Mouse (Mus musculus) neural tube, embryonic 14.5 days (tissue): ENCODE results near the gene Nrip1. TPM values are rescaled to one million over a fixed set of nuclear protein-coding genes. Genes with fewer than 3 reads are reported as not detected.

ENCODE experiments used
- ATAC-seq: fragments of 200-750 bp; cut with Nextera tagmentation; 2 replicates; pipeline ENCODE4 v1.8.0; 2017; ENCODE audit warnings: low read depth, mild to moderate bottlenecking, moderate TSS enrichment, moderate library complexity
- H3K27ac ChIP-seq: fragments of 300-500 bp; sonication (generic); 2 replicates; pipeline ENCODE4 v1.5.1; 2014; ENCODE audit warnings: low read depth, mild to moderate bottlenecking, control low read depth, low read length, moderate library complexity, mixed read lengths
- H3K27me3 ChIP-seq: fragments of 300-500 bp; sonication (generic); 2 replicates; pipeline ENCODE4 v1.6.1; 2014; ENCODE audit warnings: low read length; ENCODE audit not compliant: control insufficient read depth, insufficient read depth
- H3K36me3 ChIP-seq: fragments of 300-500 bp; sonication (generic); 2 replicates; pipeline ENCODE4 v1.6.1; 2014; ENCODE audit warnings: low read length, mixed read lengths; ENCODE audit not compliant: control insufficient read depth, insufficient read depth
- H3K4me1 ChIP-seq: fragments of 300-500 bp; sonication (generic); 2 replicates; pipeline ENCODE4 v1.6.1; 2014; ENCODE audit warnings: low read length; ENCODE audit not compliant: control insufficient read depth, insufficient read depth
- H3K4me2 ChIP-seq: fragments of 300-500 bp; sonication (generic); 2 replicates; pipeline ENCODE4 v1.6.1; 2014; ENCODE audit warnings: mild to moderate bottlenecking, low read depth, low read length, control low read depth
- H3K4me3 ChIP-seq: fragments of 300-500 bp; sonication (generic); 2 replicates; pipeline ENCODE4 v1.5.1; 2014; ENCODE audit warnings: low read depth, low read length, control low read depth, mixed read lengths
- H3K9ac ChIP-seq: fragments of 300-500 bp; sonication (generic); replicated peaks from 2 replicates; pipeline ENCODE4 v1.6.1; 2014; ENCODE audit warnings: low read depth, mild to moderate bottlenecking, control low read depth, low read length, mixed read lengths
- H3K9me3 ChIP-seq: fragments of 300-500 bp; sonication (generic); 2 replicates; pipeline ENCODE4 v1.6.1; 2016; ENCODE audit warnings: low read length; ENCODE audit not compliant: control insufficient read depth
- WGBS: fragments of 180-500 bp; shearing (Covaris S2); extraction: QIAGEN DNeasy Blood & Tissue Kit; methylation state at CpG from one replicate; pipeline ENCODE4 v1.1.7; 2014; 5-methylcytosine and 5-hydroxymethylcytosine counted together
- polyA plus RNA-seq: library from polyadenylated mRNA; unstranded; fragments of >200 nt; fragmentation: Nextera tagmentation; extraction: Ambion mirVana; gene quantifications from 2 replicates; pipeline ENCODE4 v1.2.1, GENCODE M21; 2014

Nrip1 gene
- polyA plus RNA-seq, 1 experiment from 2014 or later: 36.1 TPM

DNA sequence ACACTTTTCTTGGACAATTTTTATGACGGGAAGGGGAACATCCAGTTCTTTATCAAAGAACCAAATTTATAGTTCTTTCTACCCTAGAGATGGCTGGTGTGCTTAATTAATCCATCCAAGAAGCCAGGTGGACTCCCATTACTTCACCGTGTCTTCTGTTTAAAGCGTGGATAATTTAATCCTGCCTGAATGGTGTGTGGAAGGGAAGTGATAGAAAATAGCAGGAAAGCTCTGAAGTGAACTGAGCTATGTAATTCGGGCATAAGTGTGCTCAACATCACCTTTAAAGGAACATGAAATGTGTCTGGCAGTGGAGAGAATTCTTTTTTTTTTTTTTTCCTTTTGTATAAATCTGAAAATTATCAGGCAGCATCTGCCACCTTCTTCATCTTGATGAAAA lies 12.4 kb upstream of the Nrip1 start:
- no peak overlapping the region for H3K9ac ChIP-seq
- H3K4me1 ChIP-seq: no peaks in the 10 kb centered on the region
- H3K9me3 ChIP-seq: no peaks in the 10 kb centered on the region
- no peaks in the 10 kb centered on the region for H3K36me3 ChIP-seq
- no peak for ATAC-seq
- no peaks in the 10 kb centered on the region for H3K27me3 ChIP-seq
- H3K27ac ChIP-seq: no peak overlapping the region
- no peak overlapping the region for H3K4me3 ChIP-seq
- no peak overlapping the region for H3K4me2 ChIP-seq
- WGBS: 66% methylated on average over 4 of the region's 4 CpGs

DNA sequence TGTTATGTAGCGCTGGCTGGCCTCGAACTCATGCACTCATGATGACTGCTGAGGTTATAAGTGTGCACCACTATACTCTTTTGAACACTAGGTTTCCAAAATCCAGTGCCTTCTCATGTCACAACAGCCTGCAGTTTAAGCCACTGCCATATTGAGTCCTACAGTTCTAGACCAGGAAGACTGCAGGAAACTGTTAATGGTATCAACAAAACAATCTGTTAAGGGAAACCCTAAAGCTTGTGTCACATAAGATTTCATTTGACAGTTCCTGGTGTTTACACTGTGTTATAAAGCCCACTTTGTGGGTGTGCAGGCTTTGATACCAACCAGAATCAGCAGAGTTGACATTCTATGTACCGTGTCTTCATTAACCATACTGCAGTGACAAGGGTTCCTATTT lies 3.6 kb upstream of the Nrip1 start:
- WGBS: over 99% methylated on average over 3 of the region's 3 CpGs
- Histone ChIP-seq H3K4me3 (no peak overlapping the region), H3K27ac (no peak overlapping the region), H3K4me1 (no peaks in the 10 kb centered on the region), H3K27me3 (no peaks in the 10 kb centered on the region), H3K9me3 (no peaks in the 10 kb centered on the region), H3K4me2 (no peak overlapping the region), H3K36me3 (no peaks in the 10 kb centered on the region), H3K9ac (no peak overlapping the region)
- no peak for ATAC-seq

DNA sequence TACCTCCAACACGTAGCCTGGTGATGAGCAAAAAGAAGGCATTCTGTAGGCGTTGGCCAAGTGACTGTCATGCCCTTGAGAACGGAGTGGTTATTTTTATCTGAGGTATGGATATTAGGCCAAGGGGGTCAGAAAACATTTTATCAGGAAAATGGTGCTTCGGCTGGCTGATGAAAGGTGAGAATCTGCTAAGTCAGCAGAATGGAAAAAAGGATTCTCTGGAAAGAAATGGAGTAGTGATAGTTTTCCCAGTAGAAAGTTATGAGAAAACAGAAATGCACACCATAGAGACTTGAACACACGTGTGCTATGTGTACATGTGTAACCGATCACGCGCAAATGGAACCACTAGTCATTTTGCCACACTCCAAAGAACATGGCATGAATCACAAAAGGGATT lies 3.0 kb upstream of the Nrip1 start:
- no peaks in the 10 kb centered on the region for H3K36me3 ChIP-seq
- H3K27me3 ChIP-seq: no peaks in the 10 kb centered on the region
- no peak overlapping the region for H3K9ac ChIP-seq
- WGBS: 93% methylated on average over 8 of the region's 8 CpGs
- no peak overlapping the region for H3K4me2 ChIP-seq
- no peak for ATAC-seq
- no peaks in the 10 kb centered on the region for H3K9me3 ChIP-seq
- no peak overlapping the region for H3K27ac ChIP-seq
- no peaks in the 10 kb centered on the region for H3K4me1 ChIP-seq
- H3K4me3 ChIP-seq: no peak overlapping the region

DNA sequence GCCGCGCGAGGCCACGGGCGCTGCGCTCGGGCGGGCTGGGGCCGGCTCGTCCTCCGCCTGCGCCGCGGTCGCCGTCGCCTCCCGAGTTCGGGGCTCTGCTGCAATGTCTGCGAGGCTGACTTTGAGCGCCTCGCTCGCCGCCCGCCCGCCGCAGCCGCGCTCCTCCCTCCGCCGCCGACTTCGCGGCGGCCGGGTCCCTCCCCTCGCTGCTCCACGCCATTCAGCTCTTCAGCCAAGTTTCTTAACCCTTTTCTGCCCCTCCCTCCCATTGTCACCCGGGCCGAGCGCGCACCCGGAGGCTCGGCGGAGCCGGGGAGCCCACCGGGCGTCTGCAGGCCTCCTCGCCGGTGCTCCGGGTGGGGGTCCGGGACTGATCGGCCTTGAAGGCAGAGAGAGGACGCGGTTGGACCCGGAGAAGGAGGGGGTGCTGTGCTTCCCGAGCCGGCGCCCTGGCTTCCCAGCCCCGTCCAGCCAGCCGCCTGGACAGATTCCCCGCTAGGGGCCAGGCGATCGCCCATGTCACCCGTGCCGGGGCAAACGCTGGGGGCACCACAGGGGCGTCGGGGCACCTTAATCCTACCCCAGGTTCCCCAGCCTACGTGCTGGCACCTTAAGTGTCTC lies 576 bp downstream of the Nrip1 start:
- Histone ChIP-seq H3K9me3 (no peaks in the 10 kb centered on the region), H3K4me2 (peak overlapping the region; percentile 56), H3K4me3 (peak overlapping the region; percentile 84), H3K27ac (peak overlapping the region; percentile 96), H3K9ac (peak overlapping the region; percentile 93), H3K36me3 (no peaks in the 10 kb centered on the region), H3K4me1 (peaks cover 15% of the 10 kb centered on the region; the same call in 1 of the 2 replicates), H3K27me3 (no peaks in the 10 kb centered on the region)
- under 1% methylated on average over 50 of the region's 70 CpGs for WGBS
- ATAC-seq: peak; percentile 94

DNA sequence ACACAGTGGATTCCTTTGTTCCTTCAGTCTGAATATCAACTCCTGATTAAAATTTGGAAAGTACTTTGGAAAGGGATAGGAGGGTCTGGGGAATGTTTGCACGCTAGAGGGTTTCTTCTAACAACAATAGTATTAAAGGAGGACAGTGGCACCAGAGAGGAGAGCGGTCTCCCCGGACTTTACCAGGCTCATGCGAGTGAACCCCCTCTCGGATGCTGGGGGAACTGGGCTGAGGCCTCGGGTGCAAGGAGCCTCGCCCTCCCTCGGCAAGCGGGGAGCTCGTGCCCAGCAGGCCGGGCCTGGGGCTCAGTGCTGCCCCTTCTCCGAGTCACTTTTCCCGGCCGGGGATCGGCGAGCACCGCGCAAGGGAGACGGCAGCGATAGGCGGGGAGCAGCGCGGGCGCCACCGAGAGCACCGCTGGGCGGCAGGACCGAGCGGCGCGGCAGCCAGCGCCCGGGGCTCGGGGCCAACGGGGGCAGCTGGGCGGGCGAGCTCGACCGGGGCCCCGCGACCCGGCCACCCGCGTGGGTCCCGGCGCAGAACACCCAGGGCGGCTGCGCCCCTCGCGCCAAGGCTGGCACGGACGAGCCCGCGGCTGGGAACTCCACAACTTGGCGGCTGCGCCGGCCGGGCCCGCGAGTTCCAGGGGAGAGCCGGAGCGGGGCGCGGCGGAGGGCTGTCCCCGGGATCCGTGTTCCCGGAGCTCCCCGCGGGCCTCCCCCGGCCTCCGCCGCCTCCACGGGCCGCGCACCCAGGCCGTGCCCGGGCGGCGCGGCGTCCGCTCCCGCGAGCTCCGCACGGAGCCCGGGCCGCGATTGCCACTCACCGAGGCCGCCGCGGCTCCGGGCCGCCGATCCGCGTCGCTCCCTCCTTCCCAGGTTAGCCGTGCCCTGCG lies 1.3 kb downstream of the Nrip1 start:
- H3K9me3 ChIP-seq: no peaks in the 10 kb centered on the region
- peaks cover 15% of the 10 kb centered on the region; the same call in 1 of the 2 replicates for H3K4me1 ChIP-seq
- H3K4me2 ChIP-seq: peak overlapping the region; percentile 56
- WGBS: under 1% methylated on average over 56 of the region's 102 CpGs
- peak; percentile 71 for ATAC-seq
- H3K36me3 ChIP-seq: no peaks in the 10 kb centered on the region
- no peaks in the 10 kb centered on the region for H3K27me3 ChIP-seq
- peak overlapping the region; percentile 93 for H3K9ac ChIP-seq
- peak overlapping the region; percentile 96 for H3K27ac ChIP-seq
- H3K4me3 ChIP-seq: peak overlapping the region; percentile 84

DNA sequence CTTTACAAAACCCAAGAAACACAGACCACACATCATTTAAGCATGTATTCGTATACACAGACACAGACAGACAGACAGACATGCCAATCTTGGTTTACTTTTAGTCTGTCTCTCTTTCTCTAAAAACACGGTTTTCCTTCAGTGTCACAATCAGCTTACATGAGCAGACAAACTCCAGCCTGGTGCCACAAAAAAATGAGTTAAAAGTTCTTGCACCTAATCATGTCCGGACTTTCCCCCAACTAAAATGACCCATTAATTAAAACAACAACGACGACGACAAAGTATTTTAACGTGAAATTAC lies 2.1 kb downstream of the Nrip1 start:
- WGBS: 3% methylated on average over 7 of the region's 7 CpGs
- Histone ChIP-seq H3K4me3 (peak overlapping the region; percentile 84), H3K4me1 (peaks cover 15% of the 10 kb centered on the region; the same call in 1 of the 2 replicates), H3K27me3 (no peaks in the 10 kb centered on the region), H3K36me3 (no peaks in the 10 kb centered on the region), H3K27ac (no peak overlapping the region), H3K4me2 (peak overlapping the region; percentile 56), H3K9ac (peak overlapping the region; percentile 93; the same call in 1 of the 2 replicates), H3K9me3 (no peaks in the 10 kb centered on the region)
- no peak for ATAC-seq

DNA sequence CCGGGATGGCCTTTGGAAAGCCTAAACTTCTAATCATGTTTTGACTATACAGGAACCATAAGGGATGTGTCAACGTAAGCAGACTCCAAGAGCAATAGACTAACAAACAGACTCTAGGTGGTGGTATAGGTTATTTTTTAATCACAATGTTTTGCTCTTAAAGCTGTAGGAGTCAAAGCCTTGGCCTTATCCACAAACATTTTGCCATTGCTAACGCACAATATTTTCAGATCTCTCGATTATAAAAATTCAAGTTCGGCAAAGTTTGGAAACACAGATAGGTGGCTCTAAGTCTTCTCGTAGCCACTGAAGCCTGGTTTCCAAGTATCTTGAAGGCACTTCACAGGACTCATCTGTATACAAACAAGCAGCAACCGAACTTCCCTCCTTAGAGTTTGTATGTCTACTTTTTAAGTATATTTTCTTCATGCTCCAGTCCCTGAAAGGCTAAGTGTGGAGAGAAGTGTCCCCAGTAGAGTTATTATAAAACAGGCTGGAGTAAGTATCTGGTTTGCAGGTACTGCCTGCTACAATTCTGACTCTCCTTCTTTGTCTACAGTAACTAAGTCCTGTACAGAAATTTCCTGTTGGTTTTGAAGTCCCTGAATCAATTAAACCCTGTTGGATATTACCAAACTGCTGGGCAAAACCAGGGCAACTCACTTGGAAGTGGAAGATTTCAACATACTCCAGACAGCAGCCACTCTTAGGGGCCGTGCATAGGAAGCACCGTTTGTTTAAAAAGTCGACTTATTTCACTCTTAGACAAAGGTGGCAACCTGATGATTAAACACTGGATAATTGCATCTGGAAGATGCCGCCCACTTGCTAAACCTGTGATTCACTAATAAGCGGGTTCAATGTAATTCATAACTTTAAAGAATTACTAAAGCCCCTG lies 2.7 kb downstream of the Nrip1 start:
- H3K9me3 ChIP-seq: no peaks in the 10 kb centered on the region
- no peak overlapping the region; the same call in 1 of the 2 replicates for H3K9ac ChIP-seq
- peak overlapping the region; percentile 84 for H3K4me3 ChIP-seq
- no peaks in the 10 kb centered on the region for H3K36me3 ChIP-seq
- WGBS: 40% methylated on average over 12 of the region's 12 CpGs
- H3K27ac ChIP-seq: no peak overlapping the region
- H3K4me2 ChIP-seq: peak overlapping the region; percentile 56
- ATAC-seq: no peak
- H3K4me1 ChIP-seq: peaks cover 15% of the 10 kb centered on the region; the same call in 1 of the 2 replicates
- no peaks in the 10 kb centered on the region for H3K27me3 ChIP-seq

DNA sequence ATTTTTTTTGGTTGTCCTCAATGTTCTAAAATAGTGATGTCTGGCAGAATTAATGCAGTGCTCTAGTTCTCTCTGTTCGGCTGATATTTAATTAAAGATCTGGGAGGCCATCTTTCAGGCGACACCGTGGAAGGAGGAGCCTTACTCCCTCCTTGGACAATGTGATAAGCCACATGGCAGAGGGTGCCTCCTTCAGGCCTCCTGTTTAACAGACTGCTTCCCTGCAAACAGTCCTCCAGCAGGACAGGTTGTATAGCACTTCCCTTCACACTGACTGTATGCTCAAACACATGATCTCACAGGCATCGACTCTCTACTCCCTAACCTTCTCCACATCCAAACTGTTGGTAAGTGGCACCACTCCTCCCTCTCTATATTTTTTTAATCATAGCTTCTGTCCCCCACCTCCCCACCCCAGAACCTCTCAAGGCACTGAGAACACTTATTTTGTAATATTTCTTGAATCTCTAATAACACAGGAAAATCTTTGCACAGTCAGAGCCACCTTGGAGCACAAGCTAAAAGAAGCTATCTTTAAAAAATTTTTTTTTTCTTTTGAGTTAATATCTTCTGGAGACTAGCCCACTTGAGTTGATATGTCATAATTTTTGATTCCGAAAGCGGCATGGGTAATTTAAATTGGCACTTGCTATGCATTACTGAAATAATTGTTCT lies 3.4 kb downstream of the Nrip1 start:
- Histone ChIP-seq H3K4me1 (peaks cover 16% of the 10 kb centered on the region; the same call in 1 of the 2 replicates), H3K4me2 (peak overlapping the region; percentile 56), H3K4me3 (peak overlapping the region; percentile 84; the same call in 1 of the 2 replicates), H3K9me3 (no peaks in the 10 kb centered on the region), H3K36me3 (no peaks in the 10 kb centered on the region), H3K27ac (no peak overlapping the region), H3K9ac (0 out of 2 replicates have a peak overlapping the region, but pooled peaks have one; percentile 16), H3K27me3 (no peaks in the 10 kb centered on the region)
- WGBS: 35% methylated on average over 6 of the region's 6 CpGs
- no peak for ATAC-seq
